Mouse (Mus musculus) ES-E14 (cell line): ENCODE measurements around the gene Efhc1.

Experiments
- HCFC1 ChIP-seq: IDR thresholded peaks from 2 replicates; pipeline ENCODE4 v1.6.1; 2012; ENCODE audit warnings: low read length, inconsistent platforms, borderline replicate concordance; ENCODE audit not compliant: insufficient read depth
- MAFK ChIP-seq: IDR thresholded peaks from 2 replicates; pipeline ENCODE4 v1.6.1; 2014; ENCODE audit warnings: mild to moderate bottlenecking, low read depth, low read length, inconsistent platforms; ENCODE audit not compliant: insufficient read depth
- ZC3H11A ChIP-seq: IDR thresholded peaks from 2 replicates; pipeline ENCODE4 v1.6.1; 2012; ENCODE audit warnings: low read depth, mild to moderate bottlenecking, inconsistent platforms, low read length, borderline replicate concordance
- ZNF384 ChIP-seq: IDR thresholded peaks from 2 replicates; pipeline ENCODE4 v1.6.1; 2012; ENCODE audit warnings: low read depth, low read length, inconsistent platforms

GRCm38 (mm10) chr1:21033792-21034119, 82.3 kb downstream of the Efhc1 start:
- TF ChIP-seq ZNF384 (no peak), HCFC1 (no peak), ZC3H11A (no peak), MAFK (no peak)
